Mouse (Mus musculus): ENCODE results near the gene Krtcap2.

The Krtcap2 gene

GRCm38 (mm10) chr3:89225321-89225815 is 20.4 kb upstream of the Krtcap2 start:
- DNase-seq (ENCODE audit: low spot score) = no peak

- no peak for DNase-seq (ENCODE audit: low spot score)
Measured at GRCm38 (mm10) chr3:89225918-89226317, 19.8 kb upstream of the Krtcap2 start.

DNA sequence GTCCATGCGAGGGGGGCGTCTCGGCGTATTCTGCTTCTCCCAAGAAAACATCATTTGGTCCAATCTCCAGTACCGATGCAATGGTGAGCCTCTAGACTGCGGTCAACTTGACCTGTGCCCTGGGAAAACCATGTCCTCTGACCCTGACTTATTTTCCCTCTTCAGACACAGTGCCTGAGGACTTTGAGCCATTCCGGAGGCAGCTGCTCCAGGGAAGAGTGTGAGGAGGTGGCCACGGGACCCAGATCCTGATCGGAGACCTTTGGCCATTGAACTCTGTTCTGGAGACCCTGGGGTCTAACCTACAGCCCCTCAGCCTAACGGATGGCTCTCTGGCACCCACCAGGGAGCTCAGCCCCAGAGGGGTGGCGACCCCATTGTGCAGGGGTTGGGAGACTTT is 19.4 kb upstream of the Krtcap2 start:
- no peak for DNase-seq (ENCODE audit: low spot score)

DNA sequence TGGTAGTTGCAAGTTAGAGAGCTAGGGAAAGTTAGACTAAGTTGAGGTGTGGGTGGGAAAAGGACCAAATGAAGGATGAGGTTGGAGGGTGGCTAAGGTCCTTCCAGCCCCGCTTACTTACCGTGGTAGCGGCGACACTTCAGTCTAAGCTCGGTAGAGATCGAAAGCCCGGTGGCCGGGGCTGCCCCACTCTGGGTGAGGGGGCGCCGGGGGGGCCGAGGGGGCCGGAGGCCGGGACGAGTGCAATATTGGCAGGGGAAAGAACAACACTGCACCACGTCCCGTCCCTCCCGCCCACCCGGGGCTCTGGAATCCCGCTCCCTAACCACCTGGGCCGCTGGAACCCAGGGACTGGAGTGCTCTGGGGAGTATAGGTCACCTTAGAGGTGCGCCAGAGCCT is 18.9 kb upstream of the Krtcap2 start, which contains the start of gene Mtx1:
TSS of gene Mtx1 (minus strand) at position 189 of the 400 bp plus-strand sequence.
- no peak for DNase-seq (ENCODE audit: low spot score)

DNA sequence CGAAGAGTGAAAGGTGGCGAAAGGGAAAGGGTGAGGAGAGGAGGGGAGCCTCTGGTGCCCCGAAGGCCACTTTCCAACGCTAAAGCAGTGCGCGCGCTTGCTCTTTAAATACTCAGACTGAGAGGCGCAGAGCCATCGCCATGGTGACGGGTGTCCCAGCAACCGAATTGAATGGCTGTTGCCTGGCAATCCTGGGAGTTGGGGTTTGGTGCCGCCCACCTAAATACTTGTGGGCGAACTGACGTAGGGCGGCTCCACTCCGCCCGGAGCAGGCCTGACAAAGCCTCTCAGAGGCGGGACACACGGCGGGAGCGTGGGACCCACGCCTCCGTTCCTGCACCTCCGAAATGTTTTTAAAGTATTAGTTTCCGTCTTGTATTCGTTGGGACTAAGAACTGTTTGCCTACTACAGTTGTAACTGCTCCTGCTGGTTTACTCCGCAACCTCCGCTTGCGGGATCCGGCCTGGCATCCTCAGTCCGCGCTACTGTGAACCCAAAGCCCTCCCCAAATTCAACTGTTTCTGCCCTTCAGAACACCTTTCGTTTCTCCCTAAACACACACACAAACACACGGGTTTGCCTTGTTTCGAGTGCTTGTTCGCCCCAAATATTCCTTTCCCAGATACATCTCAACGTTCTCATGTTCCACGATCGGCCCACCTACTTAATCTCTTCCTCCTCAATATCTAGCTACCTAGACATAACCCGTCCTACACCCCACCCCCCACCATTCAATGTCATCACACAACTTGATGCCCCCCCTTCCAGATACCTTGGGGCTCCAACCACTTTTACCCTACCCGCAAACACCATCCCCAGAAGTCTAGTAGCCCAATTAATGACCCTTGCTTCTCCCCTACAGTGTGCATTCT is 18.2 kb upstream of the Krtcap2 start:
- peak; percentile 89 for DNase-seq (ENCODE audit: low spot score)

DNA sequence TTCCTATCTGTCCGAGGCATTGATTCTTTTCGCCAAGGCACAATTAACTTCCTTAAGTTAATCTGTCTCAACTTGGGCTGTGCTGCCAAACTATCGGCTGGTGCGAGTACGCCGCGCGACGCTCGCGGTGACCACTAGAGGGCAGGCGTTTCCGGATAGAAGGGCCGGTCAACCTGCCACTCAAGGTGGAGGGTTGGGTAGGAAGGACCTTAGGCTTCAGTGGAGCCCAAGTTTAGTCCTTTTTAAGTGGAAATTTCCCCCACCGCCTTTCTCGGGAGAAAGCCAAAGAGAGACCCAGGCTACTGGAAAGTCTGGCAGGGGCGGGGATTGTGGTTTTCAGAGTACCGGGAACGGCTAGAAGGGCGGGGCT is 17.6 kb upstream of the Krtcap2 start:
- peak; percentile 68 for DNase-seq (ENCODE audit: low spot score)

GRCm38 (mm10) chr3:89228836-89229235 is 16.9 kb upstream of the Krtcap2 start, which contains the start of gene Muc1:
Gene Muc1 (plus strand): TSS chr3:89229057.
- no peak for DNase-seq (ENCODE audit: low spot score)

DNA sequence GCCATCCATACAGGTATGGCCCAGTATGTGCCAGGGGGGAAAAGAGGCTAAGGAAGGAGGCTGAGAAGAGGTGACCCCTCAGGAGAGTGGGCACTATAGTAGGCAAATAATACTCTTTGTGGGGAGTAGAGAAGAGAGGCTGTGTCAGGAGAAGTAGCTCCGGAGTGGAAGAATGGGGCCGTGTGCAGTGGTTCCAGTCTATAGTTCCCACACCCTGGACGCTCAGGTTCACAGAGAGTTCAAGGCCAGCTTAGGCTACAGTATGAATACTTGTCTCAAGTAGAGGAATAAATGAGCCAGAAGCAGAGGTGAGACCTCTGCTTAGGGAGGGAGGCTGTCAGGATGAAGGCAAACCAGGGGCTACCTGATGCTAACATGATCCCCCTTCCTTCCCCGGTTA is 16.5 kb upstream of the Krtcap2 start:
- no peak for DNase-seq (ENCODE audit: low spot score)

DNA sequence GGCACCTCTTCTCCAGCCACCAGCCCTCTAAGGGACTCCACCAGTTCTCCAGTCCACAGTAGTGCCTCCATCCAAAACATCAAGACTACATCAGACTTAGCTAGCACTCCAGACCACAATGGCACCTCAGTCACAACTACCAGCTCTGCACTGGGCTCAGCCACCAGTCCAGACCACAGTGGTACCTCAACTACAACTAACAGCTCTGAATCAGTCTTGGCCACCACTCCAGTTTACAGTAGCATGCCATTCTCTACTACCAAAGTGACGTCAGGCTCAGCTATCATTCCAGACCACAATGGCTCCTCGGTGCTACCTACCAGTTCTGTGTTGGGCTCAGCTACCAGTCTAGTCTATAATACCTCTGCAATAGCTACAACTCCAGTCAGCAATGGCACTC is 15.2 kb upstream of the Krtcap2 start:
- no peak for DNase-seq (ENCODE audit: low spot score)

DNA sequence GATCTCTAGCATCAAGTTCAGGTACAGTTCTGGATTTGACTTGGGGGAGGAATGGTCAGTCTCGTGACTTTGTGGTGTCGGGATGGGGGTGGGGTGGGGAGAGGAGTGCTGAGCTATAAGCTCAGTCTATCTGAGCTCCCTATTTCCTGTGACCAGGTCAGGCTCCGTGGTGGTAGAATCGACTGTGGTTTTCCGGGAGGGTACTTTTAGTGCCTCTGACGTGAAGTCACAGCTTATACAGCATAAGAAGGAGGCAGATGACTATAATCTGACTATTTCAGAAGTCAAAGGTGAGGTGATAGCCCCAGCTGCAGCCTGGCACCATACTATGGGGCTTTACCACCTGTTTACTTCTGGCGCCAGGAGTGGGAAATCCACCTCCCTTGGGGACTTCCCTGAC is 14.4 kb upstream of the Krtcap2 start:
- DNase-seq (ENCODE audit: low spot score) = no peak

DNA sequence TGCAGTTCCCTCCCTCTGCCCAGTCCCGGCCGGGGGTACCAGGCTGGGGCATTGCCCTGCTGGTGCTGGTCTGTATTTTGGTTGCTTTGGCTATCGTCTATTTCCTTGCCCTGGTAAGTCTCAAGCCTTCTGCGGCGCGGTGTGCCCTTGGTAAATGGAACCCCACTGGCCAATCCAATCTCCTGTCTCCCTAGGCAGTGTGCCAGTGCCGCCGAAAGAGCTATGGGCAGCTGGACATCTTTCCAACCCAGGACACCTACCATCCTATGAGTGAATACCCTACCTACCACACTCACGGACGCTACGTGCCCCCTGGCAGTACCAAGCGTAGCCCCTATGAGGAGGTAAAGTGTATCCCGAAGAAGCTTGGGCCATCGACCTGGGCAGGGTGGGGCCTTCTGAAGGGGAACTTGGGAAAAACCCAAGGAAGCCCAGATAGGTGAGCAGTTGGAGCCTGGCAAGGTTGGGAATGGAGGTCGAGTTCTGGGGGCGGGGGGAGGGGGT is 13.9 kb upstream of the Krtcap2 start:
- DNase-seq (ENCODE audit: low spot score) = no peak

DNA sequence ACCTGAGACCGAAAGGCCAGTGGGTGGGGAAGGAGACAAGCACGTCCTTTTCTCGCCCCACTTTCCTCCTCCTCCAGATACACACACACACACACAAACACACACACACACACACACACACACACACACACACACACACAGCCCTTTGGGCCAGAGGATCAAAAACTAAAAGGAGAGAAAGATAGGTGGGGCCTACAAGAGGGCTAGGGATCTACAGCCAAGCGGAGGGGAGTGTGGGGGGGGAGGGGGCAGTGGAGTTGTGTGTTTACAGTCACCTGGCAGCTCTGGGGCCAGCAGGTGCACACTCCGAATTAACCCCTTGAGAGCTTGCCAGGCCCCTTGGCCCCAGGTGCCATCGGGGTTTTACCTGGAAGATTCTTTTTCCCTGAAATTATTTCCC is 13.2 kb upstream of the Krtcap2 start:
- no peak for DNase-seq (ENCODE audit: low spot score)

- DNase-seq (ENCODE audit: low spot score) = no peak
Measured at GRCm38 (mm10) chr3:89233562-89234110, 12.1 kb upstream of the Krtcap2 start.

GRCm38 (mm10) chr3:89236516-89236915 is 9.2 kb upstream of the Krtcap2 start:
- DNase-seq (ENCODE audit: low spot score) = no peak

DNA sequence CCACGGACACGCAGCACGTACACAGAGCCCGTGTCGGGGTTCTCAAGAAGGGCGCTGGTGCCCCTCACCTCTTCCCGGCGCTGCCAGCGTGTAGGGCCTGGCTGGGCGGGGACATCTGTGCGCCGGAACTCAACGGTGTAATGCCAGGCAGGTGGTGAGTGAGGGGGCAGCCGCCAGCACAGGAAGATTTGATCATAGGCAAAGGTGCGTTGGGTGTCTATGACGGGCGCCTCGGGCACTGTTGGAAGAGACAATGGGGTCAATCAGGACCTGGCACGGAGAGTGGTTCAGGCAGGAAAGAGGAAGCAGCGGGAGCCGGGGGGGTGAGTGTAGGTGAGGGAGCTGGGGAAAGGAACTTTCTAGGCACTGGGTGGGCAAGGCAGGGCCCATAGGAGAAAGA is 8.1 kb upstream of the Krtcap2 start:
- DNase-seq (ENCODE audit: low spot score) = no peak

DNA sequence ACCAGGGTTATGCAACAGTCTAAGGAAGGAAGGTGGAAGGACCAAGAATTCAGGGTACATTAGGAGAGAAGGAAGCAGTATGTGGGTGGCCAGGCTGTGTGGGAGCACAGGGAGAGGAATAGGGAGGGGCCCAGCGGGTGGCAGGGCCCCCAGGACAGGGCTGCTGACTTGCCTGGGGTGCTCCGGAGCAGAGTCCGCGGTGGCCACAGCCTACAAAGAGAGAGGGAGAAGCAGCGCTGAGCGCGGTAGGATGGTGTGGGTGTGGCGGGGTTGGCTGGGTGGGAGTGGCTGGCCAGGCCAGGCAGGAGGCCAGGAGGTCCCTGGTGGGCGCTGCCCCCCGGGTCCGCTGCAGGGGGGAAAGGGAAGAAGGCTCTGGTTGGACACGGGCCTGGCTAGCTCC is 7.3 kb upstream of the Krtcap2 start:
- DNase-seq (ENCODE audit: low spot score) = no peak

- no peak for DNase-seq (ENCODE audit: low spot score)
Measured at GRCm38 (mm10) chr3:89242331-89242895, 3.4 kb upstream of the Krtcap2 start.

DNA sequence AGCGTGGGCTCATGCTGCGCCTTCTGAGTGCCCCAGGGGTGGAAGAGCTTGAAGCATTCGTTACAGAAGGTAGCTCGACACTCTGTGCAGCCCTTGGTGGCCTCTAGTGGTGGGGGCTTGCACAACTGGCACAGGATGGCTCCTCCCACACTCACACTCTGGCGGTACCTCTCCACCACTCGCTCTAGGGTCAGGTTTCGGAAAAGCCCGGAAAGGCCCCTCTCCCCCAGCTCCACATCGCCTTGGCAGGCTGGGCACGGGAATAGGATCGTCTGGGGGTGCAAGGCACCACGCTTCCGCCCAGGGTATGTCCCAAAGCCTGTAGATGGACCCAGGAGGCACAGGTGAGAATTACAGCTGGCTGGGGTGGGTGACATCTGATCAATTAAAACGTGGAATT is 2.2 kb upstream of the Krtcap2 start:
- no peak for DNase-seq (ENCODE audit: low spot score)

- DNase-seq (ENCODE audit: low spot score) = no peak
Measured at GRCm38 (mm10) chr3:89244158-89244981, 1.4 kb upstream of the Krtcap2 start.

DNA sequence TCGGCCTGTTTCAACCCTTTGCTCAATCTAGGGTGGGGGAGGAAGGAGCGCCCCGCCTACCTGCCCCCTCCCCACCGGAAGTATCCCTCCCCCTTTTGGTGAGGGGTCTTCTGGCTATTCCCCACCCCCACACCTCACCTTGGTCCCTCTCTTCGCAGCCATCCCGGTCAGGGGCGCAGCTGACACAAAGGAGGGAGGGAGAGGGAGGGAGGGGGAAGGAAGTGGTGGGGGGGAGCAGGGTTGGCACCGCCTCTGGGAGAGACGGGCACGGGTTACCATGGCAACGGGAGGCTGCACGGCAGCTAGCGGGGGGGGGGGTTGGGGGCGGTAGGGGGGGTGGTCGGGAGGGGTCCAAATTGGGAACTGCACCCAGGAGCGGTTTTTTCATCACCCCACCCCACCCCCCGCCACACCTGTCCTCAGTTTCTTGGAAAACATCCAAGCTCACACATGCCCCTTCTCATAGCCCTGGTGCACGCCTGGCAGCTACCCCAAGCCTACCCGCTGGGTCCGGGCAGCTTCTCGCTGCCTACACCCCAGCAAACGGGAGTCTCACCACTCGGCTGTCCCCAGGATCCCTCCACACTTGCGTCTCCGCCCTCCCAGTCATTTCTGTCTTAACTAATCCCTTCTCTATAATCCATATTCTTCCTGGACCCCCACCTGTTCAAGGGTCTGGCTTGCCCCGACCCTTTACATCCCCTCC is 631 bp upstream of the Krtcap2 start:
- no peak for DNase-seq (ENCODE audit: low spot score)
